Mouse (Mus musculus): Measurements from ENCODE around the gene Tnfaip3.

Tnfaip3 gene

DNA sequence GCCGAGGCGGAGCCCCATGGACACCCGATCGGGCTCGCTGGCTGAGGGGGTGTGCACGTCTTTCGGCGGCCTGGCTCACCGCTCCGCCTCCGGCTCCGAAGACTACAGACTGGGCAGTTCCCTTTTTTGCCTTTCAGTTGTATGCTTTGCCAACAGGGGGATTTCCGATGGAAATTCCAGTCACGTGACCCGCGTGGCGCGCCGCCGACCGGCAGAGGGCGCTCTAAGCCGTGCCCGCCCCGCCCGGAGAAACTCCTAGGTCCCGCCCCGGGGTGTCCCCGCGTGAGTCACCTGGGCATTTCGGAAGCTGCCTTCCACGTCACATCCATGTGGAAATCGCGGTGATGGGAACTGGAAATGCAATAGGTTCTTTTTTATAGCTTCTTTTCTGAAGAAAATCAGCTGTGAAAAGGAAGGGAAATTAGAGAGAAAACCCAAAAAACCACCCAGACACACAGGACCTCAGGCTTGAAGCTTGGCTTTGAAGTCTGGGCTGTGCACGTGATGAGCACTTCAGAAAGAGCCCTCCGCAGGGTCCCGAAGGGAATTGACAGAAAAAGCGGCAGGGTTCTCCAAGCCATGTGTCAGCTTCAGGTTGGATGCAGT, at the start of gene Tnfaip3:
TSS of gene Tnfaip3 (minus strand) at position 401 of the 606 bp plus-strand sequence.
- DNase-seq: peak; percentile 97

- no peak for DNase-seq
These were observed 49.5 kb upstream of the Tnfaip3 start for GRCm38 (mm10) chr10:19064651-19065601.

- no peak for DNase-seq
These were observed 48.2 kb upstream of the Tnfaip3 start for GRCm38 (mm10) chr10:19063670-19064069.

DNA sequence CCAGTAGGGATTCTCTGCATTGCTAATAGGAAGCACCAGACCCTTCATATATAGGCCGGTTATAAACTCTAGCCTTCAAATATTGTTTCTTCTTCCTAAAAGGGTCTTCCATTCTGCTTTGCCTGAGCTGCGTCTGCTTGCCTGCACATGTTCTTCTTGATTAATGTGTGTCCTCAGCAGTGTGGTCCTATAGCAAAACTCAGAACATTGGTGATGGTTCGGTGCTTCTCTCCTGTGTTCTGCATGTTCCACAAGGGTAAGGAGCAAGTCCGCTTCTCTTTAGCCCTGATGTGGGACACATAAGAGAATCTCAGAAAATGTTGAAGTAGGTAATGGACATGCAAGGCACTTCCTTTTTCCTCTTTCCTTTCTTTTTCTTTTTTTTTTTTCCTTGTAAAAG, 47.8 kb upstream of the Tnfaip3 start:
- DNase-seq: no peak

DNA sequence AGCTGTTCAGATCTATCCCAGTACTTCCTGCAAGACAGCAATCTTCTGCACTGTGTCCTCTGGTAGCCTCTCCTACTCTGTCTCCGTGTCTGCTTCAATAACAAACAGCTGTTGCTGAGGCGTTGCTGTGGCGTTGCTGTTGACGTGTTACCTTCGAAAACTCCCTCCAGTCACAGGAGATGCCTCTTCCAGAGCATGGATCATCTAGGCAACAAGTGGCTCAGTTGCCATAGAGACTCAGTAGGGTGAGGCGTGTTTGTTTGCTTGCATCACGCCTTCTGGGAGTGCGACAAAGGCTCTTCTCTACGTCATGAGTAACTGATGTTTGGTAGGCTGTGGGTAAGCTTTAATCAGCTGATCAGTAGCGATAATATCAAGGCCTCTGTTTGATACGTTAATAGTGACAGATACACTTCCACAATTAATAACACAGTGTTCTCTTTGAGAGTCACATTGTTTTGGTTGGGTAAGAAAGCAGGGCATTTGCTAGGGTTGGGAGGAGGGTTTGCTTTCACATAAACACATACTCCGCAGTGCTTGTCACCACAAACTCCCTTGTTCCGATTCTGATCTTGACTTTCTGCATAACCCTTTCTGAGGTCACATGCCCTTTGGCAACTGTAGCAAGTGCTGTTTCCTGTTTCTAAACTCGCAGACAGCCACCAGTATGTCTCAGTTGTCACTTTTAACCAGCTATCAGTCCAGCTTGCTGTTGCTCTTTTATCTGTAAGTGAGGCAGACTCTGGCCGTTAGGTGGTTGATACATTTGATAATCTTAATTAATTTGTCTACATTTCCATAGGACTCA, 46.8 kb upstream of the Tnfaip3 start:
- peak; percentile 61 for DNase-seq

- DNase-seq: no peak
These were observed 45.7 kb upstream of the Tnfaip3 start for GRCm38 (mm10) chr10:19061201-19061600.

DNA sequence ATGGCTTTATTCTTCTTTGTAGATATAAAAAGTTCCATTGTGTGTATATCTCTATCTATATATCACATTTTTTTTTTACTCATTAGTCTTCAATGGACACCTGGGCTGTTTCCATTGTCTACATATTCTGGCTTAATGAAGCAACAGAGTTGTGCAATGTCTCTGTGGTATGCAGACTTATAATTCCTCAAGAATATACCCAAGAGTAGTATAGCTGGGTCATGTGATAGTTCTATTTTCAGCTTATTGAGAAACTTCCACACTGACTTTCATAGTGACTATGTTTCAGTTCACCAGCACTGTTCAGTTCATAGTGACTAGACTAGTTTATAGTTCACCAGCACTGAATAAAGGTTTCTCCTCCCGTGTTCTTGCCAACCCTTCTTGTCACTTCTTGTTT, 38.1 kb upstream of the Tnfaip3 start:
- DNase-seq: no peak

DNA sequence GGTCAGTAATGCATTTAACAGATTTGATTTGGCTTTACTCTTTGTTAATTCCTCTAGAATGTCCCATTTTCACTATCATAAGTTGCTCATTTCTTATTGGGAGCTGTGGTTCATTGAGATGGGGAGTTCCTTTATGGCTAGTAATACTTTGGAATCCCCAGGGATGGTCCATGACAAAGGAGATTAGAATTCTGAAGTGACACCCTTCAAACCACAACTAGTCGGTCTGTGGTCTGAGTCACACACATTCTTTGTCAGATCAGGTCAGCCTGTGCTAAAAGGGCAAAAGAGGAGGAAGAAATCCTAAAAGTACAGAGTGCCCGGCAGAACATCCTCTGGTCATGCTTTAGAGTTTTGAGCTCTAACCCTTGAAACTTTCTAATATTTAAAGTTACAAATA, 30.5 kb upstream of the Tnfaip3 start:
- no peak for DNase-seq

- DNase-seq: no peak
These were observed 29.5 kb upstream of the Tnfaip3 start for GRCm38 (mm10) chr10:19044765-19045516.

DNA sequence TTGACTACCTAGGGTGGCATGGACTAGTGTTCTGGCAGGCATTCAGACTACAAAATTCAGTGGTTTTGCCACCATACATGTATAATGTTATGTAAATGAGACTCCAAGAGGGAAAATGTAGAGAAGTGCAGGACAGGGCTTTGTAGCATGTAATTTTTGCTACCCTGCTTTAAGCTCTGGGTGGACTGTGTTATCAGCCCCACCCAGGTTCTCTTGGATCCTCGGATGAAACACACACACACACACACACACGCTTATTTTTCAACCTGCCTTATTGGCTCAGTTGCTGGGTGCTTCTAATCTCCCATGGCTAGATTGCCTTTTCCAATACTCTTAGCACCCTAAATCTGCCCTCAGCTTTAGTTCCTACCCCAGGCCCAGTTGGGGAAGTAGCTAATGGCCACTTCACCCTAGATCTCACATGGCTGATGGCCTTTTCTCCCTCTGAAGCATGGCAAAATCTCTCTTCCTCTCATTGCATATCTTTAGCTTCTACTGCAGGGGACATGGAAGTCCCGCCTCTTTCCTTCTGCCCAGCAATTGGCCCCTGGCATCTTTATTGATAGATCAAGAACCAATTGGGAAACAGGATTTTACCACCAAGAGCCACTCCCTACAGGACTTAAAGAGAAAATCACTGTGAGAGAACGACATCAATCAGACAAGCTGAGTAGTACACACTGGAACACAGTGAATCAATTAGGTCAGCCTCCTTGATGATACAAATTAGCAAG, 28.2 kb upstream of the Tnfaip3 start:
- no peak for DNase-seq

DNA sequence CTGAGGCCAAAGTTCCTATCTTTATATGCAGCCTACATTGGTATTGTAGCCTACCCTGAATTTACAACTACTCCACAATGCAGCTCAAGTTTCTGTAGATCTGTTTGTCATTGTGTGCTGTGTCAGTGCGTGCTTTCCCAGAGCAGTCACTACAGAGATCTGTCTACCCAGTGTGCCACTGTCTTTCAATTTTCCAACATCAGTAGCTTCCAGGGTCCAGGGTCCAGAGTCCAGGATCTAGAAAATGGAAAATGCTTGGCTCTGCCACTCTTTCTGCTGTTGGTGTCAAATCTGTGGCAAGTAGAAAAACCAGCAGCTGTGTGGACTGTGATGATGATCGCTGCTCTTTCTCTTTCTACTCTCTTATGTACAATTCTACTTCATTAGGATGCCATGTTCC, 24.7 kb upstream of the Tnfaip3 start:
- DNase-seq: no peak

DNA sequence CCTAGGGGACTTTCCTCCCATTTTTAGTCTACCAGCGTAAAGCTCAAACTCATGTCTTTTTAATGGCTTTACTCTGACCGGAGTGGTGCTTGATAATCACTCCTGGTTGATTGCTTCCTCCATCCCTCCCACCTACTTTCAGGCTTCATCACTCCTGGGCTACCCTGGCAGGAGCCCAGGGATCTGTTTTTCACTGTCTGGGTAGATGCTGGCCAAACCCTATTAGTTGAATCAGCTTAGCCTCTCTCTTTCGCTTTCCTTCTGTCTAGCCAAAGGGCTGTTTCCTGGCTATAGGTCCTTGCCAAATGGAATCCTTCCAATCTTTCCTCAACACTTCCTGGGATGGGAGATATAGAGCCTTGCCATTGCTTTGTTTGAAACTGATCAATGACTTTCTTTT, 19.3 kb upstream of the Tnfaip3 start:
- no peak for DNase-seq

- no peak for DNase-seq
These were observed 18.2 kb upstream of the Tnfaip3 start for GRCm38 (mm10) chr10:19033696-19034095.

GRCm38 (mm10) chr10:19031875-19032274, 16.4 kb upstream of the Tnfaip3 start:
- DNase-seq: no peak

- DNase-seq: no peak
These were observed 15.2 kb upstream of the Tnfaip3 start for GRCm38 (mm10) chr10:19030628-19031027.

DNA sequence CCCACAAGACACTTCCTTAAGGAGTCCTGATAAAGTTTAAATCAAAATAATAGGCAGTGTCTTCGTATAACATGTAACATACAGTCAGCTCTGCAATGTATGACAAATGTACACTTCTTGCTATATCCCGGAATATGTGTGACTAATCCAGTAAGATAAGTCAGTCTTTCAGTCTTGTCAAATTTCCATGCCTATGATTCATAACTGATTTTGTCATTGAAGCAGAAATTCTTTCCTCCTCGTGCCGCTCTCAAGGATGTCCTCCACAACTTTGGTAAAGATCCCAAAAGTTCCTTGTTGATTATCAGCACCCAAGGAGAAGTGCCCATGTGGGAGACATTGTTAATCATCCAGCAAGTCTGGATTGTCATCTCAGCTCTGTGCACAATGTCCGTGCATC, 11.3 kb upstream of the Tnfaip3 start:
- DNase-seq: no peak

- DNase-seq: no peak
These were observed 8.9 kb upstream of the Tnfaip3 start for GRCm38 (mm10) chr10:19024353-19024752.

GRCm38 (mm10) chr10:19023622-19024326, 8.3 kb upstream of the Tnfaip3 start:
- DNase-seq: peak; percentile 28

- no peak for DNase-seq
These were observed 6.8 kb upstream of the Tnfaip3 start for GRCm38 (mm10) chr10:19022272-19022671.

DNA sequence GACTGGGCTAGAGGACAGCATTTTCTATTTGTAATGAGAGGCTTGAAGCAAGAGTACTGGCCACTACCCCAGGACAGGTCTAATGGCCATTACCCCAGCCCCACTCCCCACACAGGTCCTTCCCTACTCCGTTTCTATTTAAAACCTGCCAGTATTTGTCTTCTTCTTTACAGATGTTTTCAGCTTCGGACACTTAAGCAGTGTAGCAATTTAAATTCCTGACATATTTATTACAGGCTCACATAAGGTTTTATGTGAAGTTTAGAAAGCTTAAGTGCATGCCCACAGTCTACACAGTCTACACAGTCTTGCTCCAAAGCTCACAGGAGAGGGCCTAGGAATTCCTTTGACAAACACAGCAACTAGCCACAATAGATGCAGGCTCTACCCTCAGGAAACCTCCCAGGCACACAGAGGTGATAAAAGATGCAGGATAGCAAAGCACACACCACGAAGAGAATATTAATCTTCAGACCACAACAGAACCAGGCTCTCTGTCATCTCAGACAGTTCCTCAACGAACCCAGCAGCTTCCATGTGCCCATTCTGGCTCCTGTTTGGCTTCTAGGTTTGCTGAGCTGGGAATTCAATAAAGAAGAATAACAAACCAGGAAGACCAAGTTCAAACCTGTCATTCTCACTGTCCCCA, 1.5 kb upstream of the Tnfaip3 start:
- DNase-seq: no peak
